29 mouse cellular contexts compared by ENCODE assay signal in genomic region chr16:64876631-64877265, GRCm38 (mm10). TPM values are rescaled to one million over a fixed set of nuclear protein-coding genes. Genes with fewer than 3 reads are reported as not detected.
A peak's percentile ranks its signal among the peaks of the same experiment; 100 is the strongest.
DNase-seq lines count a peak whose midpoint lies in the region; TF ChIP-seq lines count a peak whose summit lies in the region.
"Had no signal": no experiment of that assay in that cellular context is flagged by ENCODE, and none has a peak within 500 bp of the region (broad histone marks: within the 10 kb centered on the region; RNA-seq: fewer than 3 reads in every experiment).

No protein-coding gene starts in this region.

- DNase-seq in heart, adult 11 months, result peak; percentile 71
- no peak for DNase-seq in heart, adult 8-10 months (ENCODE audit: low spot score)
- DNase-seq in spleen, postnatal 36 days (ENCODE audit: low spot score in 2 of 2), result peak; percentile 6 to 17
- no peak for DNase-seq in spleen, adult 12 weeks (ENCODE audit: low spot score)
- no peak for DNase-seq in hindbrain, embryonic 10.5 days (ENCODE audit: low spot score)
- DNase-seq in forebrain, embryonic 10.5 days (ENCODE audit: extremely low spot score, low spot score), result no peak
- DNase-seq in kidney, postnatal 10 days, result no peak
- DNase-seq: adrenal gland, postnatal 14 days; cerebellum, adult 18-20 months; cerebellum, postnatal 14 days; gastrocnemius, postnatal 14 days; heart, postnatal 14 days; kidney, adult 2 months; kidney, postnatal 4 days; liver, embryonic 13.5 days; lung, adult 2 months; midbrain, embryonic 14.5 days; right cerebral cortex, postnatal 25 days; spleen, adult 18-20 months had no signal

- peaks cover 2% of the 10 kb centered on the region for H3K4me1 ChIP-seq in bone marrow, adult 2 months (ENCODE audit: control insufficient read depth, insufficient read depth, low read length)
- no peaks in the 10 kb centered on the region for H3K4me1 ChIP-seq in hindbrain, embryonic 10.5 days (replicated peaks)
- H3K4me1 ChIP-seq in forebrain, embryonic 10.5 days, result 0 out of 2 replicates have a peak, but pooled peaks cover 3% of the 10 kb centered on the region
- H3K4me1 ChIP-seq: forebrain, embryonic 13.5 days; limb, embryonic 10.5 days; limb, embryonic 15.5 days; stomach, embryonic 15.5 days had no signal

- WGBS in bone marrow, adult 2 months, result 22% methylated on average over 4 of the region's 4 CpGs
- WGBS in hindbrain, embryonic 10.5 days, result 81% methylated on average over 4 of the region's 4 CpGs
- WGBS in forebrain, embryonic 10.5 days, result 77% methylated on average over 4 of the region's 4 CpGs

- H3K36me3 ChIP-seq in hindbrain, embryonic 10.5 days, result no peaks in the 10 kb centered on the region
- no peaks in the 10 kb centered on the region for H3K36me3 ChIP-seq in forebrain, embryonic 10.5 days (replicated peaks)
- H3K36me3 ChIP-seq: G1E; limb, embryonic 10.5 days; limb, embryonic 15.5 days; liver, embryonic 13.5 days; neural tube, embryonic 15.5 days; stomach, embryonic 15.5 days had no signal

- TF ChIP-seq POLR2A in bone marrow, adult 2 months (IDR thresholded peaks at IDR 0.05; ENCODE audit: borderline replicate concordance, control insufficient read depth, low read depth, low read length), result no peak

- peak overlapping the region; percentile 54; the same call in 1 of the 2 replicates for H3K27ac ChIP-seq in bone marrow, adult 2 months (ENCODE audit: control insufficient read depth, insufficient read depth, low read depth, low read length, poor library complexity)
- H3K27ac ChIP-seq in hindbrain, embryonic 10.5 days, result no peak overlapping the region
- H3K27ac ChIP-seq in forebrain, embryonic 10.5 days, result no peak overlapping the region
- H3K27ac ChIP-seq: forebrain, embryonic 13.5 days; limb, embryonic 10.5 days; limb, embryonic 15.5 days; liver, embryonic 13.5 days; macrophage; neural tube, embryonic 15.5 days; stomach, embryonic 15.5 days had no signal

- no peaks in the 10 kb centered on the region for H3K27me3 ChIP-seq in hindbrain, embryonic 10.5 days (ENCODE audit: insufficient read depth, poor library complexity, severe bottlenecking)
- H3K27me3 ChIP-seq in forebrain, embryonic 10.5 days (ENCODE audit: poor library complexity, severe bottlenecking), result no peaks in the 10 kb centered on the region
- H3K27me3 ChIP-seq: forebrain, embryonic 13.5 days; limb, embryonic 15.5 days; liver, embryonic 13.5 days; neural tube, embryonic 15.5 days; Patski; stomach, embryonic 15.5 days had no signal

- no peak overlapping the region for H3K4me3 ChIP-seq in bone marrow, adult 2 months (replicated peaks; ENCODE audit: control insufficient read depth, low read depth, low read length)
- H3K4me3 ChIP-seq in hindbrain, embryonic 10.5 days, result no peak overlapping the region
- no peak overlapping the region for H3K4me3 ChIP-seq in forebrain, embryonic 10.5 days
- H3K4me3 ChIP-seq: erythroblast, embryonic 14.5 days; forebrain, embryonic 13.5 days; limb, embryonic 10.5 days; limb, embryonic 15.5 days; liver, embryonic 13.5 days; neural tube, embryonic 15.5 days; stomach, embryonic 15.5 days had no signal

- no peaks in the 10 kb centered on the region for H3K9me3 ChIP-seq in hindbrain, embryonic 10.5 days
- no peaks in the 10 kb centered on the region for H3K9me3 ChIP-seq in forebrain, embryonic 10.5 days
- H3K9me3 ChIP-seq: forebrain, embryonic 13.5 days; G1E; limb, embryonic 10.5 days; limb, embryonic 15.5 days; liver, embryonic 13.5 days; neural tube, embryonic 15.5 days; stomach, embryonic 15.5 days had no signal

- no peak for TF ChIP-seq CTCF in bone marrow, adult 2 months (IDR thresholded peaks at IDR 0.05; ENCODE audit: control insufficient read depth, insufficient read depth, low read length)

RNA-seq across cellular contexts. Expression of gene Cggbp1, which starts 25.0 kb away (rescaled TPM):
- 10 to 100 TPM; 29.4 to 42.2 (median 38.7) TPM for total RNA-seq in heart, adult 8-10 months (2022)
- 21.6 and 39.3 TPM in 2 replicates for polyA plus RNA-seq in bone marrow, adult 2 months (2011; ENCODE audit: insufficient read depth, insufficient read length, low replicate concordance, missing spikeins)
- 72.7 and 84.7 TPM in 2 replicates for polyA plus RNA-seq in hindbrain, embryonic 10.5 days (2016; fragmentation: Nextera tagmentation; extraction: Ambion mirVana)
- 82.3 and 86.7 TPM in 2 replicates for polyA plus RNA-seq in forebrain, embryonic 10.5 days (2016; fragmentation: Nextera tagmentation; extraction: Ambion mirVana)

RNA-seq across cellular contexts. Expression of gene Zfp654, which starts 25.3 kb away (rescaled TPM):
- 10 to 100 TPM in 1 of 4 experiments, 1 to 10 TPM in 3; 8.8 to 10.0 (median 9.6) TPM for total RNA-seq in heart, adult 8-10 months (2022)
- polyA plus RNA-seq in bone marrow, adult 2 months (2011; ENCODE audit: insufficient read depth, insufficient read length, low replicate concordance, missing spikeins), result 2.1 and 4.6 TPM in 2 replicates
- 4.9 and 5.7 TPM in 2 replicates for polyA plus RNA-seq in hindbrain, embryonic 10.5 days (2016; fragmentation: Nextera tagmentation; extraction: Ambion mirVana)
- 5.4 and 5.6 TPM in 2 replicates for polyA plus RNA-seq in forebrain, embryonic 10.5 days (2016; fragmentation: Nextera tagmentation; extraction: Ambion mirVana)

Comparison
In these comparisons a context has a peak if more than half of its experiments do, and no peak if none do; other contexts are left out.
1. DNase-seq: peak in heart, adult 11 months (single experiment) and spleen, postnatal 36 days (2 of 2); none in heart, adult 8-10 months (single experiment), spleen, adult 12 weeks (single experiment), hindbrain, embryonic 10.5 days (single experiment), forebrain, embryonic 10.5 days (single experiment) and kidney, postnatal 10 days (single experiment).